Mouse (Mus musculus) adrenal gland, adult 10 weeks (tissue): Measurements from ENCODE around the gene Ackr4. TPM values are rescaled to one million over a fixed set of nuclear protein-coding genes. Genes with fewer than 3 reads are reported as not detected.

ENCODE experiments used
- polyA plus RNA-seq: library from polyadenylated mRNA; stranded (reverse); fragments of 350-450 nt; fragmentation: Illumina TruSeq; extraction: RNeasy Lipid Tissue Mini Kit (QIAGEN cat#74804); gene quantifications from one replicate; pipeline ENCODE4 v1.2.3, GENCODE M21; 2014; ENCODE audit warnings: low read depth, low replicate concordance

The Ackr4 gene
- polyA plus RNA-seq: 0.47 TPM

GRCm38 (mm10) chr9:104126833-104127232, at the start of gene Ackr4:
Gene Ackr4, minus strand, starts transcription at chr9:104126933.

DNA sequence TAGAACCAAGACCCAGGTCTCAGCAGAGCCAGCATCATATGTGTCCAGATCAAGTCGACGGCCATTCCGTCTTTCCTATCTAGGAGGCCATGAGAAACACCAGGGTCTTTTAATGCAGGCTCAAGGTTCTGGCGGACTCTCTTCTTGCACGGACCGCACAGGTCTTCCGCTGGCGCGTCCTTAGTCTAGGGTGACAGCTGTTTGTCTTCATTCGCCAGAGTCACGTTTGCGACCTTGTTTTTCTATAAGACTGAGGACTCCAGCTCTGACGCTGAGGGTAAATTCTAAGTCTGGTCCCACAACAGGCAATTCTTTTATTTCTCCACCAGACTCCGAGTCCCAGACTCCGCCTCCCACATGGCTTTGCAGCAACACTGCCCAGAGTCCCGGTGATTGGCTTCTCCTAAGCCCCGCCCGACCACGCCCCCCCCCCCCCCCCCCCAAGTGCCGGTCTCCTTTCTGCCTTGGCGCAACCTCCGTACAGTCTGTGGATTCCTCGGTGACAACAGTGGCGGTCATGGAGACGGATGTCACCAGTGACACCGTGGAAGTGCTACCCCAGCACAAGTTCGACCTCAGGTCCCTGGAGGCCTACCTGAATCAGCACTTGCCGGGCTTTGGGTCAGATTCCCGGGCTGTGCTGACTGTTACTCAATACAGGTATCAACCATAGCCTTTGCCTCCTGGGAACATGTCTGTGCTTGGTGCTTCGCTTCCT, 63.3 kb downstream of the Ackr4 start, which contains the start of gene Acad11:
Acad11 (plus strand) TSS at position 134 of the 718 bp plus-strand sequence.

DNA sequence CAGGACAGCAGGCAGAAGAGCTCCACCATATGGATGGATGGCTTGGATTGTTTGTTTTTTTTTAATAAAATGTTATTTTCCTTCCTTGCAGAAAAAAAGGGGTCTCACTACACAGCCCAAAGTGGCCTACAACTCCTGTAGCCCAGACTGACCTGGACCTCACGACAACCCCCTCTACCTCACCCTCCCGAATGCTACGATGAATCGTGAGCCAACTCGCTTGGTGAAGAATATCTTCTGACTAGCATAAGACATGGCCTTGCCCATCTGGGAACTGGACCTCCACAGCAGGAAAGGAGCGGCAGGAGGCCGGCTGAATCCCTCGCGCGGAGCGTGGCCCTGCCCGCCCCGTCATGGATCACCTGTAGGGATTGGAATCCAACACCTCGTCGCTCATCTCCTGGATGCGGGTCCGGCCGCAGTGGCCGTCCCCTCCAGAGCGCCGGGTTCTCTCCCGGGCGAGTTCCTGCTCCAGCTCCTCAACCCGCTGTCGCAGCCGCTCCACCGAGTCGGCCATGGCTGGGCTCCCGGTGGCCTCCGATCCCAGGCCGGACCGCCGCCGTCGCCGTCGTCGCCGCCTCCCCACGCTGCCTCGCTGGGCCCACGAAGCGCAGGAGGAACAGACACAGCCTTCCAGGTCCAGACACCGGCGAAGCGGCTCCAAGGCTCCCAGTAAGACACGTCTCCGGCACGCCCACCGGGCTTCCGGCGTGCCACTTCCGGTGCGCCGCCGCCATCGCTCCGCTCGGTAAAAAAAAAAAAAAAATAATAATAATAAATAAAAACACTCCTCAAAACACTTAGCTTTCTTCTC, 64.1 kb downstream of the Ackr4 start, which contains the start of gene Uba5:
Uba5 (minus strand) TSS at position 705 of the 814 bp plus-strand sequence.

DNA sequence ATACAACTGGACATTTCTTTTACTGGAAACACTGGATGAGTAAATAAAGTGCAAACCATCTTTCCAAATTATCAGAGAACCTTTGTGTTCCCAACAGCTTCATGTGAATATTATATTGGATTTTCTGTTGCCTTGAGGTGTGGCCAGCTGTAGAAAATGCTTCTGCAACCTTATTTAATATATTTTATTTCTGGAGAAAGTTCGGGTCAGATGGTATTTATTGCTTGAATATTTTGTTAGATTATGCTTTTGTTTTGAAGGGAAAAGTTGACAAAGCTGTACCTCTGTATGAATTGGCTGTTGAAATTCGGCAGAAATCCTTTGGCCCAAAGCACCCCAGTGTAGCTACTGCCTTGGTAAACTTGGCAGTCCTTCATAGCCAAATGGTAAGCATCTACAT, 86.4 kb downstream of the Ackr4 start, which contains the start of gene Gm28305:
Gm28305 (plus strand) TSS at position 301 of the 400 bp plus-strand sequence.

Other genes with a start within 250 kb of the Ackr4 start
- gene Nphp3, start 124.4 kb downstream of the Ackr4 start, polyA plus RNA-seq: 2.3 TPM
- not detected for gene Gm28305, start 86.3 kb downstream of the Ackr4 start, polyA plus RNA-seq
- gene Uba5, start 63.8 kb downstream of the Ackr4 start, polyA plus RNA-seq: 80.9 TPM
- gene Acad11, start 63.6 kb downstream of the Ackr4 start, polyA plus RNA-seq: 68.1 TPM
- gene Dnajc13, start 136.0 kb upstream of the Ackr4 start, polyA plus RNA-seq: 63.9 TPM
- 27.6 TPM for gene Acpp, start 210.8 kb upstream of the Ackr4 start, polyA plus RNA-seq